Mouse (Mus musculus): ENCODE data around the gene Syt16.

The Syt16 gene

DNA sequence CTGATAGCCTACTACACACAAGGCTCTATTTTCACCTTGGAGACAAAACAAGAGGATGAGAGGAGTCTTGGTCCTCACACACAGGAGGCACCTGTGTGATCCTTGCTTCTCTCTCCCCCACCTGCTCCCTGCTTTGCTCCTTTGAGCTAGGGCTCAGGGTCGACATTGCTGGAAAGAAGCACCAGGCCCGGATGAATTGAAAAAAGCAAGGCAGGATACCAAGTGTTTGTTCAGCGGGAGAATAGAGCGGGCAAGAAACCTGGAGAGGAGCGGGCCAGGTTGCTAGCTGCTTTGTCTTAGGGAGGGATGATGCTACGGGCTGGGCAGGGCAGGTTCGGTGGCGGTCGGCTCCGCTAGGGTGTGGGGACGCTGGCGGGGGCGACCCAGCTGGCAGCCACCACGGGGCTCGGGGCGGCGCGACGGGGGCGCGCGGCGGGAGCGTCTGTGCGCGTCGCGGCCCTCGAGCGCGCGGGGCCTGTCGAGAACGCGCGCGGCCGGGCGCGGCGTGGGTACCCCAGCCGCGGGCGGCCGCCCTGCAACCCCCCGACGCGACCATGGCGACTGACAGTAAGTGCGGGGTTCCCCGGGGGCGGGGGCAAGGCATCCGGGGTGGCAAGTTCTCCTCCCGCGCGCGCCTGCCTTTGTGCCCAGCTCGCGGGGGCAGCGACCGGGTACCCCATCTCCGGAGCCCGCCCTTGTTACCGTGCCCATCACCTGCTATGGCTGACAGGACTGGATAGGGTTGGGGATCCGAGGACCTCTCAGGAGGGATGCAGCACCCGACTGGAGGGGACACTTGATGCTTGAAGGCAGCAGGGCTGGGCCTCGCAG lies at the start of gene Syt16:
TSS of gene Syt16 (plus strand) at position 365 of the 831 bp plus-strand sequence.
- DNase-seq = peak; percentile 22

DNA sequence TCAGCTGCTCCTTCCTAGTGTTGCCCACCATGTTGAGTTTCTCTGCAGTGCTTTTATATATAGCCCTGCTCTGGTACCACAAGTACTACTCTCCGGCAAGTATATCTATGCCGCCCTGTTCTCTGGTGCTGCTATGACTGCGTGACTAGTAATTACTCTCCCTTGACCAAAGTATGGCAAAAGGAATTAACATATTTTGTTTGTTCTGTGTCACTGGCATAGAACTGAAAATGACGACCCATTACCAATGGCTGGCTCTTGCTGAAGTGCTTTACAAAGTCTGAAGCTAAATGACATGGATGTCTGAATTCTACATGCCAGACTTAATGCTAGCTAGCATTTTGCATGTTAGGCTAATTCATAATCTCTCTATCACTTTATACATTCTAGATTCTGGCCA lies 49.0 kb upstream of the Syt16 start:
- no peak for DNase-seq

DNA sequence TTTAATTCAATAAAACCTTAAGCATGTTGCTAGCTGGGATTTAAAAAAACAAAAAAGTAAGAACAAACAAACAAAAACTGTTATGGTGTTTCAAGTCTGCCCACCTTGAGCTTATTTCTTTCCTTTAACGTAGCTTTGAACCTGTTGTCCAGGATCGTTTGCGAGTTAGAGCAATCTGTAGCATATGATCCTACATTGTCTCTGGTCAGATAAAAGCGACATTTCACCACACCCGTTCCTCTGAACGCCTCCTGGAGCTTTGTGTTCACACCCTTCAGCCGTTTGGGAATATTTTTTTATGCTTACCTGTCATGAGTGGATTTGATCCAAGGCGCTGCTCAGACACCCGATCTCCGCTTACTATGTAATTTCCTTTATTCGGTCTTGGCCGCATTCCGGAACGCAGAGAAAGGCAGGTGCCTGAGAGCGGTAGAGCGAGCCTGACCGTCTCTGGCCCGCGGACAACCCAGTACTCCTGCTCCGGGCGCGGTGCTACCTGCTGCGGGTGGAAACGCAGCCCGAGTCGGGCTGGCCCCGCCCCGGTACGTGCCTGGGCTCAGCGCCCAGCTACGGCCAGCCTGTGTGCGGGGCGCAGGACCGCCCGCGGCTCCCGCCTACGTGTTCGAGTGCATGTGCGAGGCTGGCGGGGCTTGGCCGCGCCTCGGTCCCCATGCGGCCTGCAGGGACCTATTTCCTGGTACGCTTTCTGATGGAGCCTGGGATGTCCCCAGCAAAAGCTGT lies 48.0 kb upstream of the Syt16 start:
- DNase-seq = peak; percentile 90

DNA sequence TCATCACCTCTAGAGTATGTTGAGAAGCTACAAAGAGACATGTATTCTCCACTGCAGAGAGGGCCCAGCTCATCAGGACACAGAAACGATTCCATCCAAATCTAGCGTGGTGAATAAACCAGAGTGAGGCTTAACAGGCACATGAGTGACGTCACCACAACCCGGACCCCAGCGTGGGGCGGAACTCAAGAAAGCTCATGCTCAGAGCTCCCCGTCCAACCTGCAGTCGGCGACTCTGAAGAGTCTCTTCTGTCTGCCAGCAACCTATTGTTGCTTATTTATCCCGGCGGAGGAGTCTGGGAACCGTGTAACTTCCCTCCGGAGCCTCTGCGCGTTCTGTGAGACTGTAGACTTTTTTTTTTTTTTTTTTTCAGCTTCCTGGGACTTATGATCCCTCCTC lies 44.6 kb upstream of the Syt16 start:
- DNase-seq = peak; percentile 47

DNA sequence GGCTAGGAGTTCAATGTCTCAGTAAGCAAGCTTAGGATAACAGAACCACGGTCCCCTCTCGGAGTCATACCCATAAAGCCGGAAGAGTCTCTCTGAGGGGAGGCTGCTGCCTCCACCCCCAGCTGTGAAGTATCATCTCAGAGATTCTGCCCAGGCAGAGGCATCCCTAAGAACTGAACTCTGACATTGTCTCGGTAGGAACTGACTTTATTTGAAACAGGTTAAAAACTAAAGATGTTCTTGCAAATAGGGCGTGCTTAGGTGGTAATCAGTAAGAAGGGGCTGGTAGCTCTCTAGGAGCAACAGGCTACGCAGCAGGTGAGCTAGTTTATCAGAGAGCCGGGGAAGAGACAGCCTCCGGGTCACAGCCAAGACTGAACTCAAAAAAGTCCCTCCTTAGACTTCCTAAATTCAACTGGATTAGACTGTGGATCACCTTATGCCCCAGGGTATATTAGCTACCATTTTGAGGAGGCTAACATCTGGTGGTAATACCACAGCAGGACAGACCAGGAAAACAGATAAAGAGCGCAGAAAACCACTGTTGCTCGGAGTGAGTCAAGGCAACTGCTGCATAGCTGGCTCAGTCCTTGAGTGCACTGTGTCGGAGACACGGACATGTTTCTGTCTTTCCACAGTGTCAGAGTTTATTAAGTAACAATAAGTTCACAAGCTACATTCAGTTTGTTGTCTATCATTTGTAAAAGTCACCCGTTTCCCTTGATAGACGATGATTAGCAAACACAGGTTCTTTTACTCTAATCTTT lies 43.9 kb upstream of the Syt16 start:
- DNase-seq = no peak

DNA sequence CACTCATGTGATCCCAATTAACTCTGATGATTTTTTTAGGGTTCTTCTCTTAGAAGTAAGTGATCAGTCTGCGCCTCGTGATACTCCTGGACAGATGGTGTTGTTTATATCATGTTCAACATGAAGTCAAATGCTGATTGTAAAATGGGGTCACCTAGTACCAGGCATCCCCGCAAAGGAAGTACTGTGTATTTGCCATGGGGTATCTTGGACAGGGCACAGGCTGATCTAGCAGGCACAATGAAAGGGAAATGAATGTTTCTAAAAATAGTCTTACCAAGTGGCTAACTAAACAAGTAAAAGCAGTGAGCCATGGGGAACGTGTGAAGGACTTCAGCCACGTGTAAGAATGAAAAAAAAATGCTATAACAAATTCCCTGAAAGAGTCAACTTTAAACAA lies 42.7 kb upstream of the Syt16 start:
- DNase-seq = peak; percentile 54

DNA sequence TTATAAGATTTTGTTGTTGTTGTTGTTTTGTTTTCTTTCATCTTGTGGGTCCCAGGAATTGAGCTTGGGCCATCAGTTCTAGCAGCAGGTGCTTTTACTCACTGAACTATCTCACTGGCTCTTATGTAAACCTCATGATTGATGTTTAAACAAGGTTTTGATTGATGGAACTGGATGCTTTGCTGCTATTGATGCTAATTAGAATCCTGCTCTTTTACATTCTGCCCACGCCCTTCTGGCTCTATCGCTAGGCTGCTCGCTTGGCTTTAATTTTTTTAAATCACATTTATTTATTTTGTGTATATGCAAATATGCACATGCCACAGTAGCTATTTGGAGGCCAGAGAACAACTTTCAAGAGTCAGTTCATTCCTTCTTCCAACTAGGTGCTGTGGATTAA lies 39.8 kb upstream of the Syt16 start:
- DNase-seq = no peak

DNA sequence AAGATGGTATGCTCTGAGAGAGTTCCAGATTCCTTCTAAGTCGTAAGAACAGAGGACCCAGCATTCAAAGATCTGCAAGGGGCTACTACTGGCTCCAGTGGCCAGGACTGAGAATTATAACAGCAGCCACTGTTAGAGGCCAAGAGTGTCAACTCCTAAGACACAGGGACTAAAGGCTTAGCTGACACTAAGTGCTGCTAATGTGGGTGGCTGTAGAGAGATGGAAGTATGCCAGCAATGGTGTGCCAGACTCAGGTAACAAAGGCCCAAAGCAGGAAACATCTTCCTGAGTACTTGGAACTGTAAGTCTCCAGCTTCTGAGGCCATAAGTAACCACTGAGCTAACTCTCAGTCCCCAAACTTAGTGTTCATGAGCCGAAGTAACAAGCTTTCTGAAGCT lies 38.6 kb upstream of the Syt16 start:
- DNase-seq = no peak

DNA sequence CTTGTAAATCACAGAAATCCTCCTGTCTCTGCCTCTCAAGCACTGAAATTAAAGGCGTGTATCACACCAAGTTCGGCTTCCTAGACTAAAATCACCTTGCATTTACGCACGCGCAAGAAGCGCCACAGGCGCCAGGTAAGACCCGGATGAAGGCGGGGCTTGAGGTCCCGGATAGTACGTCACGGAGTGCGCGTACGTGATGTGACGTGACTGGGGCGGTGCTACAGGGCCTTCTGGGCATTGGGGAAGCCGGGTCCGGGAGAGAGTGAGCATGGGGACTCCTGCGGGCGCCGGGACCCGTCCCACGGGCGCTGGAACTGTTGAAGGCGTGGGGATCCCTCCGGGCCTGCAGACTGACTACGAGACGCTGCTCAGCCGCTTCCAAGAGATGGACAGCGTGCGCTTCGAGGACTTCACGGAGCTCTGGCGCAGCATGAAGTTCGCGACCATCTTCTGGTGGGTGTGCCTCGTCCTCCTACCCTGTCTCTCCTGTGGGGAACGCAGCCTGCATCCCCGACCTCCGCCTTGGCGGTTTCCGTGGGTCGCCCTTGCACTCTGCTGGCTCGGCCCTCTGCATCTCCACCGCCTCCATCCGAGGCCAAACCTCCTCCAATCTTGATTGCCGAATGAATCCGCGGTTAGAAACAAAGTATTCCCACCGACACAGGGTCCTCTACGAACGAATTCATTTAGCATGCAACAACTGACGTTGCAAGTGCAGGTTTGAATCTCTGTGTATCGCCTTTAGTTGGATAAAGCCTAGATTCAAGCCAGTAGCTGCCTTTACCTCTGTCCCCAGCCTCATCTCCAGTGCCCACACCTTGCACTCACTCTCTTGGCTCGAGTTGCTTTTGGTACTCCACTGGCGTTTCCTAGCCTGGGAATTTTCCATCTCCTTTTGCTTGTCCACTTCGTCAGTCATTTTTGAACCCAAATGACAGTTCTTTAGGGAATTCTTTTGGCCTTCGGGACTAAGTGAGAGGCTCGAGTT lies 32.9 kb upstream of the Syt16 start, which contains the start of gene Snapc1:
TSS of gene Snapc1 (plus strand) at position 191 of the 991 bp plus-strand sequence.
- DNase-seq = peak; percentile 97

DNA sequence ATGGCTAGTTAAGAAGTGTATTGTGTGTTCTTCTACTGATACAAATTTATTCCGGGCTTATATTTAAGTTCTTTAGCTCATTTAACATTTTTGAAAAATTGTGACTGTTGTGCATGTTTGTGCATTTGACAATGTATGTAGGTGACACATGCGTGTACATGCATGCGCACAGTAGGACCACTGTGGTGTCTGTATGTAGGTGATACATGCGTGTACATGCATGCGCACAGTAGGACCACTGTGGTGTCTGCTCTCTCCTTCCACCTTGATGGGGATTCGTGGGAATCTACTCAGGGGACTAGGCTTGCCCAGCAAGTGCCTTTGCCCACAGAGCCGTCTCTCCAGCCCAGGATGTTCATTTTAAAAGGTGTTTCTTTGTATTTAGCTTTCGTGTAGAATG lies 28.3 kb upstream of the Syt16 start:
- DNase-seq = no peak

DNA sequence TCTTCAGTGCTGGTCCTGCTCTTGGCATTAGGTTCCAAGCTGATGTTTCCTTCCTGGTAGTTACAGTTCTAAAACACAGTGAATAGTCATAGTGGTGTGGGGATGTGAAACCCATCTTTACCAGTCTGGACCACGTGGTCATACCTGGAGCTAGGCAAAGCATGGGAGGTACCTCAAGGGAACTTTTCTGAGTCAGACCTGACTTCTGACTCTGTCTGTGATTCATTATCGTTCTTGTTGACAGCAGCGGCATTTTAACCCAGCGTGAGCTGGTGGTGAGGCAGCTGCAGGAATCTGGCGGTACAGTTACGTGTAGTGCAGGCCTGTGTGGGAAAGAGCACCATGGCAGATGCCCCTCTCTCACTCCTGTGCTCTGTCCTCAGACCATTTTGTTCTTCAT lies 22.9 kb upstream of the Syt16 start:
- DNase-seq = no peak

DNA sequence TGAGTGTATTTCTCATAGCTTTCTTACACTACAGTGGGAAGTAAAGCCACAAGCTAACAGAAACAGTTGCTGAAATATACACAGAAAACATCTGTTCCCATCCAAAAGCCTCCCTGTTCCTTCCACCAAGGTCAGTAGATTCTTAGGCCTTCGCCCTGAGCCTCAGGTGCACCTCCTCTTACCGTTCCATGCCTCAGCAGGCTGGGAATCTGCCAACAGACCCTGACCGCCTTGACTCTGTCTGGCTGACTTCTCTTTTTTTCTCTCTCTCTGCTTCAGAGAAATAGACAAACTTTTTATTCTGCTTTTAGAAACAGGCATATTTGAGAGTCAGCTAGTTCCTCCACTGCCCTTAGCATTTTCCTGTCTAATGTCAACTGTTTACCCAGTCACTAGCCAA lies 19.3 kb upstream of the Syt16 start:
- DNase-seq = no peak

DNA sequence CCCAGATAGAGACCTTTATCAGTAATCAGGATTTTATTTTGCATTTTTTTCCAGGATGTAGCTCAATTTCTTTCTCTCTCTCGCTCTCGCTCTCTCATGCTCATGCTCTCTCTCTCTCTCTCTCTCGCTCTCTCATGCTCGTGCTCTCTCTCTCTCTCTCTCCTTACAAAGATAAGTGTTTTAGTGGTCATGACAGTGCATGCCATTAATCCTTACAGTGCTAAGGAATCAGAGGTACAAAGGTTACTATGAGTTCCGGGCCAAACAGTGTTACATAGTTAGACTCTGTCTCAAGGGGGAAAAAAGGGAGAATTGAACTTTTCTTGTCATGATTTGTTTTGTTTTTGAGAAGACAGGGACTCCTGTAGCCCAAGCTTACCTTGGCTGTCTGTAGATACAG lies 17.8 kb upstream of the Syt16 start:
- no peak for DNase-seq

DNA sequence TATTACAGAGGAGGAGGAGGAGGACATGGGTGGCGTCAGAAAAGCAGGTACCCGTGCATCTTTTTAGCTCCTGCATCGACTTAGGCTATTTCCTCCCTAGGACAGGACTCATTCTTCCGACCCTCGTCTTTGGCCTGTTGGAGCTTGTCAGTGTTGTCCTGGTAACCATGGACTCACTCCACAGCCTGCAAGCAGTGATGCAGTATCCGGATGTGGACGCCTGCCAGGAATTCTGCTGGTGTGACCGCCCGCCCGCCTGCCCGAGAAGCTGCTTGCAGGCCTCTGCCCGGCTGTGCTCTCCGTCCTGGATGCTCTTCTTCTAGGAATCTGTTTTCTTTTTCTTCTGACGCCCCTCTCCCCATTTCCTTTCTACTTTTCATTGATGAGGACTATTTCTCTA lies 14.9 kb upstream of the Syt16 start:
- peak; percentile 77 for DNase-seq

DNA sequence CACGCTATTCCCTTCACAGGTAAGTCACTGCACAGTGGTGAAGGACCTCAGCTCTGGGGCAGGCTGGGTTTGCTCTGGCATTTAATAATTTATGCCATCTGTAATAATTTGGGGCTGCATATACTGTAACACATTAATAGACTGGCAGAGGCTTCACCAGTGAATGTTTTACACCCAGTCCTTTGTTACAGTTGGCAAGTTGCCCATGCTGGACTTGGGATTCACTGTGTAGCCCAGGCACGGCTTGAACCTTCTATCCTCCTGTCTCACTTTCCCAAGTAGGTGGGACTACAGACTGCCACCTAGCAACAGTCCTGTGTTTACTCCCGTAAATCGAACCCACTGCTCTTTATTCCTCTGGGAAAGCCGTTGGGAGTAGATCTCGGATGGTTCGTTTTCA lies 11.2 kb upstream of the Syt16 start:
- DNase-seq = no peak

DNA sequence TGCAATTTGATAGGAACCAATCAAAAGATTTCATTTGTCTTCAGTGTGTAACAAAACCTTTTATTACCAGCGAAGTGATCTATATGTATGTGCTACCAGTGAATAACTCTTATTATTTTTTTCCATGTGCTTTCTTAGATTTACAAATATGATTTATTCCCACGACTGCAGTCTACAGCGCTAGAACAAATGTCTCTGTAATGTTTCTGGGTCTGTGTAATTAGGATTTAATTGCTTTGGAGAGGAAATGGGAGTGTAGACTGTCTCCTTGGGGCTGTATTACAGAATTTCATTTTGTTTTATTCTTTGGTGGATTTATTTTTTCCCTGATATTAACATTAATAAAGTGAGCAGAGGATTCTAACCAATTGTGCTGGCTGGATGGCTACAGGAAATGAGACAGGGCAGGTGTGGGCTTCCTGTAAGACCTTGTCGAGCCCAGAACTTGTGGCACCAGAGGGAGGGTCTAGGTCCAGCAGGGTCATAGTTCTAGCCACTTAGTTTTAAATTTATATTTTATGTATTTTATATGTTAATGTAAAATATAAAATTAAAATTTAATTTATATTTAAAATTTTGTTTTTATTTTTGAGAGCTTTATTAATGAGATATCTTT lies 9.0 kb upstream of the Syt16 start:
- no peak for DNase-seq

DNA sequence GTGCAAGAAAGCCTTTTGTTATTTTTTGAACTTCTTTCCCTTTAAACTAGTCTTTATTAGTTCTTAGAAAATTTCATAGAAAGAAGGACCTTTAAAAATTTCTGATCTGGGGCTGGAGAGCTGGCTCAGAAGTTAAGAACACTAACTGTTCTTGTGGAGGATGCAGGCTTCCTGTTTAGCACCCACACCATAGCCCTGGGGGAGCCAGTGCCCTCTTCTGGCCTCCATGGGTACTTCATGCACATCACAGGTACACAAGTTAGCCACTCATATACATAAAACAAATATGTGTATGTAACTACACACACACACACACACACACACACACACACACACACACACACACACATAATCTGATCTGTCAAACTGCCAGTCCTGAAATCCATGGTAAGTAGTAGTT lies 7.9 kb upstream of the Syt16 start:
- no peak for DNase-seq

DNA sequence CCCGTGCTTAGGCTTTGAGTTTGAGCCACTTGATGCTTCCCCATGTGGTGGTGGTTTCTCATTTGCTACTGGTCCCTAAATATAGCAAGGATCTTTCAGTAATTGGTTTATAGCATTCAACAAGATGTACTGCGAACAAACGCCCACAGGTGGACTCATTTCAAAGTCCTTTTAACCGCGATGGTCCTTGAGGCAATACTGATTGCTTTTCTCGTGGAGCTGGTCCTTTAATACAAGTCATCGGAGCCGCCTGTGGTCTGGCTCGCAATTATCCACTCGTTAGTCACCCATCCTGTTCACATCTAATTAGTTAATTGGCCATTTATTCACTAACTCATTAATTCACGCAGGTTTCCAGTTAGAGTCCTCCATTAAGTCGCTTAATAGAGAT lies 560 bp upstream of the Syt16 start:
- DNase-seq = no peak

DNA sequence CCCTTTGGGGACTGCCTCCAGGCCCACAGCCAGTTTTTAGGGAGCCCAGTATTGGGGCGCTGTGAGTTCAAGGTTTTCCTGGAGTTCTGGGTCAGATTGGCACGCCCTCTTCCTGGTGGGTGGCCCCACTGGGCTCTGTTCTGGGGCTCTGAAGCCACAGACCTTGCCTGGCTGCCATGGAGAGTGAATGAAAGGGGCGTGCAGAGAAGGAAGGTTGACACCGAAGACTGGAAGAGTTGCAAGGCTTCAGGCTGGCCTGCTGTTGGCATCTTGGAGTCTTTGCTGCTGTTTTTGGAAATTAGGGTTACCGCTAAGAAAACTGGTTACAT lies 631 bp downstream of the Syt16 start:
- DNase-seq = no peak

DNA sequence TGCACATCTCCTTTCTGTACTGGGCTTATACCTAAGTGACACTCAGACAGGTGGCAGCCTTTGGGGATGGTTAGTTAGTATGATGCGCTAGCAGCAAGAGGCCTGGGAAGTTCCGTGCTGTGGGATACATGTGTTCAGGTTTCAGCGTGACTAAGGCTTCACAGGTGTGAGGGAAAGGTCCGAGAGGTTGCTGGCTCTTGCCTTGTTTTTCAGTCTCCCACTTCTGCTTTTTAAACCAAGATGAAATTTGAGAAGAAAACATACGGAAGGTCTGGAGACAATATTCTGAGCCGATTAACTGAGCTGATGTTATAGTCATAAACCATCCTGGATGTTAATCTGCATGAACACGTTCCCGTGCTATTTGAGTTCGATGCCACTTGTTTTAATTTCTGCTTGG lies 5.0 kb downstream of the Syt16 start:
- no peak for DNase-seq

DNA sequence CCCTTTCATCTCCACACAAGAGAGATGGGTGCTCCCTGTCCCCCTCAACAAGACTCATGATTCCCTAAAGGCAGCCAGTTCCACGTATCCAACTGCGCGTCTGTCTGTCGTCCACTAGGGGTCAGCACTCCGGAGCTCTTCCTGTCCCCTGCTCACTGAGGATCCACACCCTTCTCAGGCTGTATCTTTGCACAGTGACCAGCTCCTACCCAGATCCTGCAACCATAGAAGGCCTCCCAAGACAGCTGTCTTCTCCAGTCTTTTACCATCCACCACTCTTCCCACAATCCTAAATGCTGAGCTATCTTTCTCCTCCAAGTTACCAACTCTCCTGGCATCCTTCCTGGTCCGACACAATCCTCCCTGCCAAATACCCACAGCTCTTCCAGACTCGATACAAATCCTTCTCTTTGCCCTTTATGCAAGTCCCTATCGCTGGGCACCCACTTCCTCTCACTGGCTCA lies 12.0 kb downstream of the Syt16 start:
- peak; percentile 34 for DNase-seq

DNA sequence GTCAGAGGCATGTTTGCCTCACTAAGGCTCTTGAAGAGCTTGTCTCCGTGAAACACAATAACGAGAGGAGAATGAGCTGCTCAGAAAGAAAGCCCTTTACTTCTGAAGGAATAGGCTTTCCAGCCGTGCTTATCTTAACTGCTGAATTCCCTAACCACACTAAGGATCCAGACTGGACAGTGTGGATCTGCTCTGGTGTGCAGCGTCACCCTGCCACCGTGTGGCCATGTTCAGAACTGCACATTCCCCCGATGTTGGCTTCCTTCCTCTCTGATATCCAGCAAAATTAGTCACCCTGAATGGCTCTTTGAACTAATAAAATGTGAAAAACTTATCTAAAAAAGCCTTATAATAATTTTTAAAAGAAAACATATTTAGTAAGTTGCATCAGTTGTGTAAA lies 16.3 kb downstream of the Syt16 start:
- peak; percentile 69 for DNase-seq

Data from cerebellum, adult 9-11 months (tissue).